Mouse (Mus musculus): Measurements from ENCODE around the gene Psmd5.

DNA sequence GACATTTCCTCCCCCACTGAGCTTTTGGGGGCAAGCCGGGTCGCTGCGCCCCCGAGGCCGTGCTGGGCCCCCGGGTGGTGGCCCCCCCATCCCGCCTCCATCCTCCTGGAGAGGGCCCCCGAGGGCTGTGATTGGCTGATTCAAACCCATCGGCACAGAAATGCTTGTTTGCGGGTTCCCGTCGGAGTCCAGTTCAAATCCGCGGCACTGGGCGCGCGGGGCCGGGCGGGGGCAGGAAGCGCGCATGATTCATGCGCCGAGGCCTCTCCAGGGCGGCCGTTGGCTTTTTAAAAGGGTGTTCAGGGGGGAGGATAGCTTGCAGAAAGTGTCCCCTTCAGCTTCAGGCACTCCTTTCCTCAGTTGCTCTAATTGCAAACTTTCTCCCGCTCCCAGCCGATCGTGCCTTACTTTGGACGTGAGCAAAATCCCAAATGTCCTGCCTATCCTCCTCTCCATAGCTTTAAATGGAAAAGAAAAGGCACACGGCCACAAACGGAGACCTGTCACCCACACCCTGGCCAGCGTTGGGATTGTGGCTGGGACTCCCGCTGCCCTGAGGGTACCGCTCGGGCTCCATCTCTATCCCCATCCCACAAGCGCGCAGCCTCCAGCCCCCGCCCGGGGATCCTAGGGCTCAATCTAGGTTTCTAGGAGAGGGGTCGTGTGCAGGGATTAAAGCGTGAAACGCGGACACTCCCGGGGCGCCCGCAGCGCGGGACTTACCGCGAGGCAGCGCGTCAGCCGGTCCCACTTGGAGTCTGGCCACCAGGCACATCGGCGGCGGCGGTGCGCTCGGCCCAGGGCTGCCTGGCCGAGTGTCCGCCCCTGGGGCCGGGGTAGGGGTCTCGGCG lies 38.7 kb upstream of the Psmd5 start, which contains the start of gene Phf19:
- no peak for TF ChIP-seq GATA1 (IDR thresholded peaks at IDR 0.05; ENCODE audit: borderline replicate concordance, low read length)
- TF ChIP-seq FLI1 (IDR thresholded peaks at IDR 0.05; ENCODE audit: low read length), result no peak
